17 mouse cellular contexts compared by ENCODE assay signal in the genomic region with DNA sequence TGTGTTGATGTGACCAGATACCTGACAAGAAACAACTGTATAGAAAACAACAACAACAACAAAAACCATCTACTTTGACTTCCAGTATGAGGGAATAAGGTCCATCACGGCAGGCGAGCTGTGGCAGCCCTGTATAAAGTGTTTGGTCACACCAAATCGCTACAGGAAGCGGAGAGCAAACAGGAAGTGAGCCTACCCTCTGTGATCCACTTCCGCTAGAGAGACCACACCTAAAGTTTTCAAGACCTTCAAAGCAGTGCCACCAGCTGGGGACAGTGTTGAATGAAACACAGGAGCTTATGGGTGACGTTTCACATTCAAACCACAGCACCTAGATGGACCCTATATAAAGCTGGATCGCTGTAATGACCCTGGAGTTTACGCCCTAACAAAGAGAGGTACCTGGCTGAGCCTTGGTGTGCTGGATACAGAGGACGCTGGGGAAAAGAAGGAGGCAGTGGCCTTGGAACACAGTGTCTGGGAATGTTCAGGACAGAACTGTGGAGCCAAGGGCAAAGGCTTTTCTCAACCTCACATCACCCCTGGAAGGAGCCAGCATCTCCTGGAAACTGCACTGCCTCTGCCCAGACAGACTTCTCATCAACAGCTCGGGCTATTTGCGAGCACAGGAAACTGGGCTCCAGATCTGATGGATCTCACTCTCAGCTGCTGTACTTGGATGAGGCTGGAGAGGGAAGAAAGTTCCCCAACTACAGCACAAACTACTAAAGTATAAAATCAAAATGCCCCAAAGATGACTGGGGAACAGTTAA. TPM values are rescaled to one million over a fixed set of nuclear protein-coding genes. Genes with fewer than 3 reads are reported as not detected.
DNase-seq lines count a peak whose midpoint lies in the region; ATAC-seq and TF ChIP-seq lines count a peak whose summit lies in the region.
"Had no signal": no experiment of that assay in that cellular context is flagged by ENCODE, and none has a peak within 500 bp of the region (broad histone marks: within the 10 kb centered on the region; RNA-seq: fewer than 3 reads in every experiment).

No protein-coding gene starts in this region.

- no peaks in the 10 kb centered on the region for H3K36me3 ChIP-seq in lung, embryonic 14.5 days (ENCODE audit: insufficient read depth)
- H3K36me3 ChIP-seq: embryonic facial prominence, embryonic 15.5 days; limb, embryonic 12.5 days; neural tube, embryonic 12.5 days had no signal

- TF ChIP-seq CTCF in lung, embryonic 14.5 days (IDR thresholded peaks at IDR 0.05; ENCODE audit: low read depth) = no peak

- no peak overlapping the region for H3K9ac ChIP-seq in lung, embryonic 14.5 days
- H3K9ac ChIP-seq: embryonic facial prominence, embryonic 15.5 days; limb, embryonic 12.5 days; neural tube, embryonic 12.5 days had no signal

- peaks cover 4% of the 10 kb centered on the region for H3K4me1 ChIP-seq in lung, embryonic 14.5 days (ENCODE audit: insufficient read depth)
- H3K4me1 ChIP-seq: neural tube, embryonic 12.5 days had no signal

- 63% methylated on average over 11 of the region's 11 CpGs for WGBS in lung, embryonic 14.5 days

- no peaks in the 10 kb centered on the region for H3K9me3 ChIP-seq in lung, embryonic 14.5 days (ENCODE audit: low read depth, low read length)
- H3K9me3 ChIP-seq: embryonic facial prominence, embryonic 15.5 days; limb, embryonic 12.5 days; neural tube, embryonic 12.5 days had no signal

- H3K4me2 ChIP-seq in lung, embryonic 14.5 days = no peak overlapping the region
- H3K4me2 ChIP-seq: embryonic facial prominence, embryonic 15.5 days; limb, embryonic 12.5 days; neural tube, embryonic 12.5 days had no signal

- intact Hi-C loops in heart, postnatal 36 days (cut with DNase I) = no loop called here

- H3K27me3 ChIP-seq in lung, embryonic 14.5 days (ENCODE audit: insufficient read depth, low read length) = no peaks in the 10 kb centered on the region
- H3K27me3 ChIP-seq: CH12.LX; embryonic facial prominence, embryonic 15.5 days; limb, embryonic 12.5 days; neural tube, embryonic 12.5 days had no signal

- no peak for ATAC-seq in lung, embryonic 14.5 days (ENCODE audit: insufficient read depth)
- ATAC-seq: activated CD4-positive, CD25-positive, alpha-beta regulatory T cell, adult 4 months; forebrain, embryonic 16.5 days had no signal

- DNase-seq in heart, adult 18-20 months = peak; percentile 28 to 48
- no peak for DNase-seq in heart, postnatal 36 days
- DNase-seq in thymus, postnatal 14 days = peak; percentile 5
- DNase-seq in thymus, postnatal 36 days = no peak
- DNase-seq in lung, embryonic 14.5 days = peak; percentile 44
- peak; percentile 42 for DNase-seq in skeletal muscle tissue, adult 2 months (ENCODE audit: low read depth, low spot score)
- DNase-seq in right cerebral cortex, postnatal 10 days (ENCODE audit: low spot score in 2 of 2) = no peak
- no peak for DNase-seq in urinary bladder, postnatal 36 days (ENCODE audit: low spot score in 2 of 2)
- DNase-seq: cerebellum, postnatal 14 days; kidney, adult 11 months; right cerebral cortex, postnatal 25 days had no signal

- peak overlapping the region; percentile 33; the same call in 1 of the 2 replicates for H3K27ac ChIP-seq in lung, embryonic 14.5 days (ENCODE audit: low read depth)
- H3K27ac ChIP-seq: embryonic facial prominence, embryonic 15.5 days; limb, embryonic 12.5 days; neural tube, embryonic 12.5 days had no signal

- H3K4me3 ChIP-seq in lung, embryonic 14.5 days (ENCODE audit: low read depth, low read length) = no peak overlapping the region
- H3K4me3 ChIP-seq: embryonic facial prominence, embryonic 15.5 days; limb, embryonic 12.5 days; neural tube, embryonic 12.5 days had no signal

RNA-seq across cellular contexts. Expression of gene Gab1, which starts 36.3 kb away (rescaled TPM):
- 10 to 100 TPM; 30.2 to 35.5 TPM for total RNA-seq in heart, adult 18-20 months (2021)
- total RNA-seq in heart, postnatal 36 days (2021) = 10 to 100 TPM; 36.7 to 43.6 TPM
- polyA plus RNA-seq in lung, embryonic 14.5 days (2014; fragmentation: Nextera tagmentation; extraction: Ambion mirVana) = 36.2 and 37.8 TPM in 2 replicates

Comparison
In these comparisons a context has a peak if more than half of its experiments do, and no peak if none do; other contexts are left out.
1. DNase-seq: peak in heart, adult 18-20 months (2 of 2), thymus, postnatal 14 days (single experiment), lung, embryonic 14.5 days (single experiment) and skeletal muscle tissue, adult 2 months (single experiment); none in heart, postnatal 36 days (0 of 2), thymus, postnatal 36 days (0 of 2), right cerebral cortex, postnatal 10 days (0 of 2) and urinary bladder, postnatal 36 days (0 of 2).